Mouse (Mus musculus) heart, embryonic 13.5 days (tissue): Measurements from ENCODE around the gene Galnt7. TPM values are rescaled to one million over a fixed set of nuclear protein-coding genes. Genes with fewer than 3 reads are reported as not detected.
A peak's percentile ranks its signal among the peaks of the same experiment; 100 is the strongest.

ENCODE experiments used
- ATAC-seq: fragments of 200-750 bp; cut with Nextera tagmentation; 2 replicates; pipeline ENCODE4 v1.8.0; 2017; ENCODE audit warnings: moderate TSS enrichment; ENCODE audit not compliant: insufficient number of reproducible peaks, low FRiP score, low TSS enrichment; ENCODE audit errors: extremely low read depth
- H3K27ac ChIP-seq: fragments of 300-500 bp; sonication (generic); replicated peaks from 2 replicates; pipeline ENCODE4 v1.5.1; 2015; ENCODE audit warnings: moderate library complexity, mild to moderate bottlenecking, inconsistent platforms
- H3K27me3 ChIP-seq: fragments of 300-500 bp; sonication (generic); replicated peaks from 2 replicates; pipeline ENCODE4 v1.6.1; 2015; ENCODE audit warnings: mild to moderate bottlenecking, inconsistent platforms
- H3K36me3 ChIP-seq: fragments of 300-500 bp; sonication (generic); 2 replicates; pipeline ENCODE4 v1.6.1; 2015; ENCODE audit warnings: mild to moderate bottlenecking, inconsistent platforms
- H3K4me1 ChIP-seq: fragments of 300-500 bp; sonication (generic); 2 replicates; pipeline ENCODE4 v1.6.1; 2015; ENCODE audit warnings: inconsistent platforms
- H3K4me2 ChIP-seq: fragments of 300-500 bp; sonication (generic); 2 replicates; pipeline ENCODE4 v1.6.1; 2015; ENCODE audit warnings: inconsistent platforms, mild to moderate bottlenecking, moderate library complexity
- H3K4me3 ChIP-seq: fragments of 300-500 bp; sonication (generic); 2 replicates; pipeline ENCODE4 v1.5.1; 2015; ENCODE audit warnings: moderate library complexity, mild to moderate bottlenecking, inconsistent platforms
- H3K9ac ChIP-seq: fragments of 300-500 bp; sonication (generic); 2 replicates; pipeline ENCODE4 v1.6.1; 2015; ENCODE audit warnings: inconsistent platforms, mild to moderate bottlenecking, moderate library complexity
- H3K9me3 ChIP-seq: fragments of 300-500 bp; sonication (generic); 2 replicates; pipeline ENCODE4 v1.6.1; 2016; ENCODE audit warnings: inconsistent platforms
- WGBS: fragments of 180-500 bp; shearing (Covaris S2); methylation state at CpG from one replicate; pipeline ENCODE4 v1.1.7; 2015; ENCODE audit warnings: mixed read lengths; 5-methylcytosine and 5-hydroxymethylcytosine counted together
- polyA plus RNA-seq: library from polyadenylated mRNA; unstranded; fragments of >200 nt; fragmentation: Nextera tagmentation; extraction: Ambion mirVana; gene quantifications from 2 replicates; pipeline ENCODE4 v1.2.1, GENCODE M21; 2015

The Galnt7 gene
- polyA plus RNA-seq, 1 experiment from 2014 or later = 5.9 TPM

DNA sequence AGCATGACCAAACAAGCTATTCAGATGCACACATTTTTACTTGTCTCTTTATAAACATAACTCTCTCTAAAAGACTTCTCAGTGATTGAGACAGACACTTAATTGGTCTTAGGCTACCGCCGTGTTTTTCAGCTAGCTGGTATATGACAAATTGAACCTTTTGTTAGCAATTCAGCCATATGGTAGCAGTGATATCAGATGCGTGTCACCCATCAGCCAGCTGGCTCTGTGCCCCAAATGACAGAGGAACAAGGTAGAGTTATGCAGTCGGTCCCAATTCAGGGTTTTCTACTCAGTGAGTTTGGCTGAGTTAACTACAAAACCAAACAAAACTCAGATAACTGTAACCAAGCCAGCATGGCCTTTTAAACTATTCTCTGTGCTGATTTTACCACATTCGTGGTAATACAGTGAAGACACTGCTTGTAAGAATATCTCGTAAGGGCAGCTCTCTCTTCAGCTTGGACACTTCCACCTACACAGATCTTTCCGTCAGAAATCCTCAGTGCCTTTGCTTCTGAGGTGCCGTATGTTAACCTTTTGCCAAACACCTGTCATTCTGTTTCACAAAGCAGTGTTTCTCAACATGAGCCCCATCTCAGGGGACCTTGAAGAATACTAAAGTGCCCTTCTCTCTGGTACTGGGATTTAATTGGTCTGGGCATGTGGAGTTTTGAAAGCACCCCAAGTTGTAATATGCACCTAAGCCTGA is 68.3 kb downstream of the Galnt7 start:
- no peak overlapping the region for H3K4me2 ChIP-seq
- no peaks in the 10 kb centered on the region; the same call in 1 of the 2 replicates for H3K36me3 ChIP-seq
- H3K4me1 ChIP-seq = no peaks in the 10 kb centered on the region
- ATAC-seq = no peak
- no peak overlapping the region for H3K27ac ChIP-seq
- no peaks in the 10 kb centered on the region for H3K9me3 ChIP-seq
- 71% methylated on average over 8 of the region's 8 CpGs for WGBS
- H3K27me3 ChIP-seq = no peaks in the 10 kb centered on the region
- no peak overlapping the region for H3K9ac ChIP-seq
- H3K4me3 ChIP-seq = no peak overlapping the region

- 74% methylated on average over 6 of the region's 6 CpGs for WGBS
- ATAC-seq = no peak
Measured at GRCm38 (mm10) chr8:57579845-57580244, 73.0 kb downstream of the Galnt7 start.

GRCm38 (mm10) chr8:57577301-57577700 is 75.5 kb downstream of the Galnt7 start:
- Histone ChIP-seq H3K9me3 (no peaks in the 10 kb centered on the region), H3K4me3 (no peak overlapping the region), H3K36me3 (no peaks in the 10 kb centered on the region), H3K9ac (no peak overlapping the region), H3K27ac (no peak overlapping the region), H3K4me2 (no peak overlapping the region), H3K4me1 (peaks cover 26% of the 10 kb centered on the region), H3K27me3 (no peaks in the 10 kb centered on the region)
- 74% methylated on average over 5 of the region's 5 CpGs for WGBS
- ATAC-seq = no peak

More at GRCm38 (mm10) chr8:57579845-57580244, 73.0 kb downstream of the Galnt7 start:
- no peak overlapping the region for H3K9ac ChIP-seq
- no peaks in the 10 kb centered on the region for H3K9me3 ChIP-seq
- peaks cover 16% of the 10 kb centered on the region for H3K4me1 ChIP-seq
- H3K36me3 ChIP-seq = no peaks in the 10 kb centered on the region; the same call in 1 of the 2 replicates
- no peak overlapping the region for H3K27ac ChIP-seq
- no peak overlapping the region for H3K4me2 ChIP-seq
- H3K27me3 ChIP-seq = no peaks in the 10 kb centered on the region
- H3K4me3 ChIP-seq = no peak overlapping the region

DNA sequence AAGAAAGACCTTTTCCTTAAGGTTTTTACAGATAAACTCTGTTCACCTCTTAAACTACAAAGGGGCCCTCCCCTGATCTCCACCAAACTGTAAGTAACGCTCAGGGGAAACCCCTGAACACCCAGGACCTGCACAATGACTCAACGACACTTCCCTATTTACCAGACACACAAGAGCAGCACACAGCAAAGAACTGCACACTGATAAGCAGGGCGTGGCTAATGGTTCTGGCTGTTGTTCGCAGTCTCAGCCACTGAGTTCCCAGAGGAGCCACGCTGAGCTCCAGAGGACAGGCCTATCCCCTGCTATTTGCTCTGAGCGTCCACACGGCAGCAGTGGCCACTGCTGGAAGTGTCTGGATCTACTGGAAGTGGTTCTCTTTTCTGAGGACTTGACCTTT is 76.6 kb downstream of the Galnt7 start:
- Histone ChIP-seq H3K27me3 (no peaks in the 10 kb centered on the region), H3K4me3 (no peak overlapping the region), H3K9ac (no peak overlapping the region; the same call in 1 of the 2 replicates), H3K4me1 (peaks cover 29% of the 10 kb centered on the region), H3K4me2 (peak overlapping the region; percentile 27), H3K27ac (no peak overlapping the region), H3K36me3 (no peaks in the 10 kb centered on the region), H3K9me3 (no peaks in the 10 kb centered on the region)
- ATAC-seq = peak; percentile 66
- WGBS = 10% methylated on average over 7 of the region's 7 CpGs

GRCm38 (mm10) chr8:57575336-57575735 is 77.5 kb downstream of the Galnt7 start:
- ATAC-seq = no peak
- Histone ChIP-seq H3K27me3 (no peaks in the 10 kb centered on the region), H3K27ac (no peak overlapping the region), H3K4me3 (no peak overlapping the region), H3K4me2 (no peak overlapping the region), H3K9ac (no peak overlapping the region), H3K4me1 (peaks cover 29% of the 10 kb centered on the region), H3K9me3 (no peaks in the 10 kb centered on the region), H3K36me3 (no peaks in the 10 kb centered on the region)
- WGBS = 89% methylated on average over 9 of the region's 9 CpGs

DNA sequence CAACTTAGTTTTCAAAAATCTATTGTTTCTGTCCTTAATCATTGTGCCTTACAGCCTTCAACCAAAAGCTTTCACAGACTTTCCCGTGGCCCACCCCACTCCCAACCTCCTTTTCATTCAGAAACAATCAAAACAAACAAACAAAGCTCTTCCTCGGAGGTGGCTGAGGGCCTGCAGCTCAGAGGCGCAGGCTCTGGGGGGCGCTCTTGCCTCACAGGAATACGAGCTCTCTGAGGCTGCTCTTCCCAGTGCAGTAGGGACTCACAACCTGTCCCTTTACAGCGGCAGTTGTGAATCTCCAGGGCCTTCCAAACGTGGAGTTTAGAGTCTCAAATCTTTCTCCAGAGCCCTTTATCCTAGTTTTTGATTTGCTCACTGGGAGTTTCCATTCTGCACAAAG is 78.4 kb downstream of the Galnt7 start:
- Histone ChIP-seq H3K9ac (no peak overlapping the region), H3K4me3 (no peak overlapping the region), H3K9me3 (no peaks in the 10 kb centered on the region), H3K27me3 (no peaks in the 10 kb centered on the region), H3K27ac (no peak overlapping the region), H3K36me3 (no peaks in the 10 kb centered on the region), H3K4me1 (peaks cover 37% of the 10 kb centered on the region), H3K4me2 (no peak overlapping the region)
- 10% methylated on average over 7 of the region's 7 CpGs for WGBS
- no peak for ATAC-seq

DNA sequence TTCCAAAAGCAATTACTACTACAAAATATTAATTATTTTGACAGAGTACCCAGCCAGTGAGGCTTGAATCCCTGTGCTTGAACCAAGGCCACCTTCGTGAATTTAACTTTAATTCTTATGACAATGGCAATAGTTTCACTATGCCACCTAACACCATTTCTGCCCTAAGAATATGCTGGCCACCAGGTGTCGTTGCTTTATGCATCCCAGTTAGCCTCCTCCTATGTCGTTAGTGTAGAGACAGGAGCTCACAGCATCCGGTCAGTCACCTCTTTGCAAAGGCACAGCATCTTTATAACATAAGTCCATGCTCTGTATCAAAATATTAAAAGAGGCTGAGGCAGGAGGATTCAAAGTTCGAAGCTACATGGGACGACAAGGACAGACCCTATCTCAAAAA is 79.0 kb downstream of the Galnt7 start:
- no peaks in the 10 kb centered on the region for H3K27me3 ChIP-seq
- H3K4me2 ChIP-seq = no peak overlapping the region
- H3K4me1 ChIP-seq = peaks cover 37% of the 10 kb centered on the region
- H3K4me3 ChIP-seq = no peak overlapping the region
- H3K27ac ChIP-seq = no peak overlapping the region
- no peak for ATAC-seq
- no peaks in the 10 kb centered on the region for H3K36me3 ChIP-seq
- 70% methylated on average over 6 of the region's 6 CpGs for WGBS
- no peak overlapping the region for H3K9ac ChIP-seq
- no peaks in the 10 kb centered on the region for H3K9me3 ChIP-seq

DNA sequence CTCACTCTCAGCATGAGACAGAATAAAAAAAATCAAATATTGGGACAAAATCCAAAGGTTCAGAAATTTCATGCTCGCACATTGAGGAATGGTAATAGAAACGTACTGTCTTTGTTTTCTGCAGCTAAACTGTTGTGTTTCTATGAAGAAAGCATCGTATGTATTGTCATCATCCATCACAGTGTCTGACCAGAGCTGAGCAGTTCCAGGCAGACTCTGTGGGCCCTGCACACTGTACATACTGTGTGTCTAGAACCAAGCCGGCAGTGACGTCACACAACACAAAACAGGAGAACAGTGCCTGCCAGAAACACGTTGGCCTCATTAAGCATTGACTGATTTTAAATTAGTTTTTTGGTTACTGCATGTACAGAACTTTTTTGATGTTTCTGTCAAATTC is 82.9 kb downstream of the Galnt7 start:
- WGBS = 69% methylated on average over 6 of the region's 6 CpGs
- Histone ChIP-seq H3K36me3 (no peaks in the 10 kb centered on the region), H3K4me3 (no peak overlapping the region), H3K27me3 (no peaks in the 10 kb centered on the region), H3K9me3 (no peaks in the 10 kb centered on the region), H3K4me2 (0 out of 2 replicates have a peak overlapping the region, but pooled peaks have one; percentile 2), H3K27ac (no peak overlapping the region), H3K9ac (no peak overlapping the region), H3K4me1 (peaks cover 23% of the 10 kb centered on the region)
- ATAC-seq = no peak

GRCm38 (mm10) chr8:57569400-57569795 is 83.4 kb downstream of the Galnt7 start:
- 45% methylated on average over 11 of the region's 11 CpGs for WGBS
- H3K9ac ChIP-seq = no peak overlapping the region
- no peaks in the 10 kb centered on the region for H3K27me3 ChIP-seq
- H3K4me2 ChIP-seq = 0 out of 2 replicates have a peak overlapping the region, but pooled peaks have one; percentile 2
- H3K27ac ChIP-seq = no peak overlapping the region
- no peaks in the 10 kb centered on the region for H3K9me3 ChIP-seq
- no peak for ATAC-seq
- no peak overlapping the region for H3K4me3 ChIP-seq
- peaks cover 23% of the 10 kb centered on the region for H3K4me1 ChIP-seq
- no peaks in the 10 kb centered on the region for H3K36me3 ChIP-seq

- ATAC-seq = no peak
- no peaks in the 10 kb centered on the region for H3K36me3 ChIP-seq
- H3K4me3 ChIP-seq = no peak overlapping the region
- H3K27ac ChIP-seq = no peak overlapping the region
- no peak overlapping the region for H3K4me2 ChIP-seq
- WGBS = 82% methylated on average over 18 of the region's 18 CpGs
- no peaks in the 10 kb centered on the region for H3K9me3 ChIP-seq
- H3K4me1 ChIP-seq = peaks cover 23% of the 10 kb centered on the region
- no peaks in the 10 kb centered on the region for H3K27me3 ChIP-seq
- H3K9ac ChIP-seq = no peak overlapping the region
Measured at GRCm38 (mm10) chr8:57568633-57569399, 84.0 kb downstream of the Galnt7 start.

- Histone ChIP-seq H3K9me3 (no peaks in the 10 kb centered on the region), H3K4me1 (peaks cover 20% of the 10 kb centered on the region), H3K9ac (no peak overlapping the region), H3K27ac (no peak overlapping the region), H3K4me3 (no peak overlapping the region), H3K27me3 (no peaks in the 10 kb centered on the region), H3K36me3 (no peaks in the 10 kb centered on the region), H3K4me2 (no peak overlapping the region)
- ATAC-seq = no peak
- WGBS = 80% methylated on average over 7 of the region's 7 CpGs
Measured at GRCm38 (mm10) chr8:57567998-57568397, 84.8 kb downstream of the Galnt7 start.
